Mouse (Mus musculus): Measurements from ENCODE around the gene Rpgr. TPM values are rescaled to one million over a fixed set of nuclear protein-coding genes. Genes with fewer than 3 reads are reported as not detected.
A peak's percentile ranks its signal among the peaks of the same experiment; 100 is the strongest.

Gene Rpgr
- total and polyA plus RNA-seq, 2 experiments: 0.42 to 2.0 TPM

- H3K27ac ChIP-seq (replicated peaks; ENCODE audit: insufficient read depth, low read depth, low read length): no peak overlapping the region
- DNase-seq (ENCODE audit: extremely low read depth, low read depth, low spot score): peak; percentile 26
- H3K9ac ChIP-seq (ENCODE audit: low read depth, low read length): no peak overlapping the region
- H3K27me3 ChIP-seq (ENCODE audit: control insufficient read depth, insufficient read depth, low read length): no peaks in the 10 kb centered on the region
- no peak overlapping the region for H3K4me3 ChIP-seq (ENCODE audit: insufficient read depth, low read depth, low read length)
- no peaks in the 10 kb centered on the region for H3K36me3 ChIP-seq (ENCODE audit: control insufficient read depth, insufficient read depth, low read length)
- H3K4me1 ChIP-seq (ENCODE audit: control insufficient read depth, insufficient read depth, low read length): no peaks in the 10 kb centered on the region
- no peaks in the 10 kb centered on the region for H3K79me2 ChIP-seq (ENCODE audit: control insufficient read depth, insufficient read depth, low read length)
- no peak for TF ChIP-seq POLR2A (IDR thresholded peaks at IDR 0.05; ENCODE audit: extremely low read depth, insufficient read depth, low read length)
- TF ChIP-seq CTCF (IDR thresholded peaks at IDR 0.05; ENCODE audit: low read depth, low read length): no peak
- WGBS: 31% methylated on average over 4 of the region's 4 CpGs
Observed at GRCm38 (mm10) chrX:10108558-10108957, 108.2 kb downstream of the Rpgr start.

GRCm38 (mm10) chrX:10105475-10105874, 111.2 kb downstream of the Rpgr start:
- Histone ChIP-seq H3K79me2 (ENCODE audit: control insufficient read depth, insufficient read depth, low read length) (no peaks in the 10 kb centered on the region), H3K27ac (replicated peaks; ENCODE audit: insufficient read depth, low read depth, low read length) (no peak overlapping the region), H3K27me3 (ENCODE audit: control insufficient read depth, insufficient read depth, low read length) (no peaks in the 10 kb centered on the region), H3K36me3 (ENCODE audit: control insufficient read depth, insufficient read depth, low read length) (no peaks in the 10 kb centered on the region), H3K9ac (ENCODE audit: low read depth, low read length) (no peak overlapping the region), H3K4me3 (ENCODE audit: insufficient read depth, low read depth, low read length) (no peak overlapping the region), H3K4me1 (ENCODE audit: control insufficient read depth, insufficient read depth, low read length) (no peaks in the 10 kb centered on the region)
- no peak for DNase-seq (ENCODE audit: extremely low read depth, low read depth, low spot score)
- 75% methylated on average over 5 of the region's 5 CpGs for WGBS
- TF ChIP-seq CTCF (IDR thresholded peaks at IDR 0.05; ENCODE audit: low read depth, low read length) (no peak), POLR2A (IDR thresholded peaks at IDR 0.05; ENCODE audit: extremely low read depth, insufficient read depth, low read length) (no peak)

- Histone ChIP-seq H3K27ac (replicated peaks; ENCODE audit: insufficient read depth, low read depth, low read length) (no peak overlapping the region), H3K36me3 (ENCODE audit: control insufficient read depth, insufficient read depth, low read length) (no peaks in the 10 kb centered on the region), H3K9ac (ENCODE audit: low read depth, low read length) (no peak overlapping the region), H3K4me3 (ENCODE audit: insufficient read depth, low read depth, low read length) (no peak overlapping the region), H3K27me3 (ENCODE audit: control insufficient read depth, insufficient read depth, low read length) (no peaks in the 10 kb centered on the region), H3K4me1 (ENCODE audit: control insufficient read depth, insufficient read depth, low read length) (no peaks in the 10 kb centered on the region), H3K79me2 (ENCODE audit: control insufficient read depth, insufficient read depth, low read length) (no peaks in the 10 kb centered on the region)
- 27% methylated on average over 1 of the region's 1 CpGs for WGBS
- TF ChIP-seq POLR2A (IDR thresholded peaks at IDR 0.05; ENCODE audit: extremely low read depth, insufficient read depth, low read length) (no peak), CTCF (IDR thresholded peaks at IDR 0.05; ENCODE audit: low read depth, low read length) (no peak)
- peak; percentile 2 for DNase-seq (ENCODE audit: extremely low read depth, low read depth, low spot score)
Observed at GRCm38 (mm10) chrX:10102739-10103138, 114.0 kb downstream of the Rpgr start.

GRCm38 (mm10) chrX:10095797-10096196, 120.9 kb downstream of the Rpgr start:
- no peaks in the 10 kb centered on the region for H3K4me1 ChIP-seq (ENCODE audit: control insufficient read depth, insufficient read depth, low read length)
- H3K4me3 ChIP-seq (ENCODE audit: insufficient read depth, low read depth, low read length): no peak overlapping the region
- no peak overlapping the region for H3K27ac ChIP-seq (replicated peaks; ENCODE audit: insufficient read depth, low read depth, low read length)
- TF ChIP-seq CTCF (IDR thresholded peaks at IDR 0.05; ENCODE audit: low read depth, low read length) (no peak), POLR2A (IDR thresholded peaks at IDR 0.05; ENCODE audit: extremely low read depth, insufficient read depth, low read length) (no peak)
- no peaks in the 10 kb centered on the region for H3K79me2 ChIP-seq (ENCODE audit: control insufficient read depth, insufficient read depth, low read length)
- H3K9ac ChIP-seq (ENCODE audit: low read depth, low read length): no peak overlapping the region
- no peaks in the 10 kb centered on the region for H3K27me3 ChIP-seq (ENCODE audit: control insufficient read depth, insufficient read depth, low read length)
- H3K36me3 ChIP-seq (ENCODE audit: control insufficient read depth, insufficient read depth, low read length): no peaks in the 10 kb centered on the region
- no peak for DNase-seq (ENCODE audit: extremely low read depth, low read depth, low spot score)
- WGBS: 84% methylated on average over 3 of the region's 3 CpGs

GRCm38 (mm10) chrX:10080385-10080784, 136.3 kb downstream of the Rpgr start:
- H3K9ac ChIP-seq (ENCODE audit: low read depth, low read length): no peak overlapping the region
- DNase-seq (ENCODE audit: extremely low read depth, low read depth, low spot score): no peak
- no peak overlapping the region for H3K27ac ChIP-seq (replicated peaks; ENCODE audit: insufficient read depth, low read depth, low read length)
- H3K79me2 ChIP-seq (ENCODE audit: control insufficient read depth, insufficient read depth, low read length): no peaks in the 10 kb centered on the region
- 91% methylated on average over 3 of the region's 3 CpGs for whole genome bisulfite sequencing
- H3K36me3 ChIP-seq (ENCODE audit: control insufficient read depth, insufficient read depth, low read length): no peaks in the 10 kb centered on the region
- H3K4me3 ChIP-seq (ENCODE audit: insufficient read depth, low read depth, low read length): no peak overlapping the region
- TF ChIP-seq CTCF (IDR thresholded peaks at IDR 0.05; ENCODE audit: low read depth, low read length): no peak
- TF ChIP-seq POLR2A (IDR thresholded peaks at IDR 0.05; ENCODE audit: extremely low read depth, insufficient read depth, low read length): no peak
- H3K27me3 ChIP-seq (ENCODE audit: control insufficient read depth, insufficient read depth, low read length): no peaks in the 10 kb centered on the region
- no peaks in the 10 kb centered on the region for H3K4me1 ChIP-seq (ENCODE audit: control insufficient read depth, insufficient read depth, low read length)

GRCm38 (mm10) chrX:10079981-10080380, 136.7 kb downstream of the Rpgr start:
- no peaks in the 10 kb centered on the region for H3K79me2 ChIP-seq (ENCODE audit: control insufficient read depth, insufficient read depth, low read length)
- no peaks in the 10 kb centered on the region for H3K36me3 ChIP-seq (ENCODE audit: control insufficient read depth, insufficient read depth, low read length)
- no peak overlapping the region for H3K9ac ChIP-seq (ENCODE audit: low read depth, low read length)
- H3K27me3 ChIP-seq (ENCODE audit: control insufficient read depth, insufficient read depth, low read length): no peaks in the 10 kb centered on the region
- H3K4me1 ChIP-seq (ENCODE audit: control insufficient read depth, insufficient read depth, low read length): no peaks in the 10 kb centered on the region
- H3K4me3 ChIP-seq (ENCODE audit: insufficient read depth, low read depth, low read length): no peak overlapping the region
- TF ChIP-seq POLR2A (IDR thresholded peaks at IDR 0.05; ENCODE audit: extremely low read depth, insufficient read depth, low read length) (no peak), CTCF (IDR thresholded peaks at IDR 0.05; ENCODE audit: low read depth, low read length) (no peak)
- DNase-seq (ENCODE audit: extremely low read depth, low read depth, low spot score): no peak
- WGBS: 88% methylated on average over 1 of the region's 1 CpGs
- no peak overlapping the region for H3K27ac ChIP-seq (replicated peaks; ENCODE audit: insufficient read depth, low read depth, low read length)
